Mouse (Mus musculus): Measurements from ENCODE around the gene Tmem135. TPM values are rescaled to one million over a fixed set of nuclear protein-coding genes. Genes with fewer than 3 reads are reported as not detected.
"Not testable (repeated sequence)": the region's sequence is repeated elsewhere in the genome, so short reads cannot be mapped to it uniquely, and the experiment has no call there.

Gene Tmem135
- polyA plus RNA-seq, 1 experiment from 2014 or later, result 36.4 TPM

GRCm38 (mm10) chr7:89326202-89326601 is 77.8 kb downstream of the Tmem135 start:
- Histone ChIP-seq H3K9ac (replicated peaks; ENCODE audit: low read depth, low read length) (no peak overlapping the region), H3K27me3 (ENCODE audit: control insufficient read depth, insufficient read depth, low read length) (no peaks in the 10 kb centered on the region), H3K27ac (ENCODE audit: low read depth, low read length) (no peak overlapping the region), H3K4me1 (ENCODE audit: control insufficient read depth, insufficient read depth, low read length) (no peaks in the 10 kb centered on the region), H3K9me3 (ENCODE audit: control insufficient read depth, low read length) (no peaks in the 10 kb centered on the region), H3K36me3 (ENCODE audit: control insufficient read depth, insufficient read depth, low read length) (no peaks in the 10 kb centered on the region), H3K4me2 (ENCODE audit: low read depth, low read length) (no peak overlapping the region), H3K4me3 (ENCODE audit: low read depth, low read length) (no peak overlapping the region)
- WGBS, result 92% methylated on average over 5 of the region's 5 CpGs
- ATAC-seq (ENCODE audit: low read depth), result no peak

- H3K27ac ChIP-seq (ENCODE audit: low read depth, low read length); H3K27me3 ChIP-seq (ENCODE audit: control insufficient read depth, insufficient read depth, low read length); H3K4me2 ChIP-seq (ENCODE audit: low read depth, low read length); H3K9ac ChIP-seq (replicated peaks; ENCODE audit: low read depth, low read length); H3K4me3 ChIP-seq (ENCODE audit: low read depth, low read length); ATAC-seq (ENCODE audit: low read depth); H3K4me1 ChIP-seq (ENCODE audit: control insufficient read depth, insufficient read depth, low read length); H3K9me3 ChIP-seq (ENCODE audit: control insufficient read depth, low read length); H3K36me3 ChIP-seq (ENCODE audit: control insufficient read depth, insufficient read depth, low read length): not testable (repeated sequence)
- 89% methylated on average over 4 of the region's 4 CpGs for WGBS
Measured at GRCm38 (mm10) chr7:89322741-89323140, 81.3 kb downstream of the Tmem135 start.

- H3K9me3 ChIP-seq (ENCODE audit: control insufficient read depth, low read length), result no peaks in the 10 kb centered on the region
- H3K27ac ChIP-seq (ENCODE audit: low read depth, low read length), result no peak overlapping the region
- WGBS, result 83% methylated on average over 1 of the region's 1 CpGs
- ATAC-seq (ENCODE audit: low read depth), result no peak
- no peaks in the 10 kb centered on the region for H3K36me3 ChIP-seq (ENCODE audit: control insufficient read depth, insufficient read depth, low read length)
- no peak overlapping the region for H3K4me2 ChIP-seq (ENCODE audit: low read depth, low read length)
- no peaks in the 10 kb centered on the region for H3K27me3 ChIP-seq (ENCODE audit: control insufficient read depth, insufficient read depth, low read length)
- H3K4me3 ChIP-seq (ENCODE audit: low read depth, low read length), result no peak overlapping the region
- H3K4me1 ChIP-seq (ENCODE audit: control insufficient read depth, insufficient read depth, low read length), result no peaks in the 10 kb centered on the region
- no peak overlapping the region for H3K9ac ChIP-seq (replicated peaks; ENCODE audit: low read depth, low read length)
Measured at GRCm38 (mm10) chr7:89319351-89319750, 84.7 kb downstream of the Tmem135 start.

GRCm38 (mm10) chr7:89317088-89317487 is 86.9 kb downstream of the Tmem135 start:
- 71% methylated on average over 1 of the region's 1 CpGs for WGBS
- not testable (repeated sequence) for ATAC-seq (ENCODE audit: low read depth); H3K27me3 ChIP-seq (ENCODE audit: control insufficient read depth, insufficient read depth, low read length); H3K27ac ChIP-seq (ENCODE audit: low read depth, low read length); H3K36me3 ChIP-seq (ENCODE audit: control insufficient read depth, insufficient read depth, low read length); H3K4me1 ChIP-seq (ENCODE audit: control insufficient read depth, insufficient read depth, low read length); H3K4me2 ChIP-seq (ENCODE audit: low read depth, low read length); H3K9me3 ChIP-seq (ENCODE audit: control insufficient read depth, low read length); H3K9ac ChIP-seq (replicated peaks; ENCODE audit: low read depth, low read length); H3K4me3 ChIP-seq (ENCODE audit: low read depth, low read length)

GRCm38 (mm10) chr7:89316112-89316511 is 87.9 kb downstream of the Tmem135 start:
- Histone ChIP-seq H3K36me3 (ENCODE audit: control insufficient read depth, insufficient read depth, low read length) (no peaks in the 10 kb centered on the region), H3K4me1 (ENCODE audit: control insufficient read depth, insufficient read depth, low read length) (no peaks in the 10 kb centered on the region), H3K9me3 (ENCODE audit: control insufficient read depth, low read length) (no peaks in the 10 kb centered on the region), H3K4me2 (ENCODE audit: low read depth, low read length) (no peak overlapping the region), H3K27me3 (ENCODE audit: control insufficient read depth, insufficient read depth, low read length) (no peaks in the 10 kb centered on the region), H3K27ac (ENCODE audit: low read depth, low read length) (no peak overlapping the region), H3K4me3 (ENCODE audit: low read depth, low read length) (no peak overlapping the region), H3K9ac (replicated peaks; ENCODE audit: low read depth, low read length) (no peak overlapping the region)
- no peak for ATAC-seq (ENCODE audit: low read depth)
- WGBS, result 95% methylated on average over 3 of the region's 3 CpGs

GRCm38 (mm10) chr7:89311555-89311954 is 92.5 kb downstream of the Tmem135 start:
- 93% methylated on average over 1 of the region's 1 CpGs for WGBS
- Histone ChIP-seq H3K36me3 (ENCODE audit: control insufficient read depth, insufficient read depth, low read length) (no peaks in the 10 kb centered on the region), H3K9ac (replicated peaks; ENCODE audit: low read depth, low read length) (no peak overlapping the region), H3K4me1 (ENCODE audit: control insufficient read depth, insufficient read depth, low read length) (no peaks in the 10 kb centered on the region), H3K4me2 (ENCODE audit: low read depth, low read length) (no peak overlapping the region), H3K9me3 (ENCODE audit: control insufficient read depth, low read length) (no peaks in the 10 kb centered on the region), H3K27me3 (ENCODE audit: control insufficient read depth, insufficient read depth, low read length) (no peaks in the 10 kb centered on the region), H3K4me3 (ENCODE audit: low read depth, low read length) (no peak overlapping the region), H3K27ac (ENCODE audit: low read depth, low read length) (no peak overlapping the region)
- ATAC-seq (ENCODE audit: low read depth), result no peak

GRCm38 (mm10) chr7:89308926-89309325 is 95.1 kb downstream of the Tmem135 start:
- Histone ChIP-seq H3K4me2 (ENCODE audit: low read depth, low read length) (no peak overlapping the region), H3K4me3 (ENCODE audit: low read depth, low read length) (no peak overlapping the region), H3K27ac (ENCODE audit: low read depth, low read length) (no peak overlapping the region), H3K9me3 (ENCODE audit: control insufficient read depth, low read length) (no peaks in the 10 kb centered on the region), H3K9ac (replicated peaks; ENCODE audit: low read depth, low read length) (no peak overlapping the region), H3K4me1 (ENCODE audit: control insufficient read depth, insufficient read depth, low read length) (no peaks in the 10 kb centered on the region), H3K36me3 (ENCODE audit: control insufficient read depth, insufficient read depth, low read length) (no peaks in the 10 kb centered on the region), H3K27me3 (ENCODE audit: control insufficient read depth, insufficient read depth, low read length) (no peaks in the 10 kb centered on the region)
- 73% methylated on average over 3 of the region's 3 CpGs for WGBS
- ATAC-seq (ENCODE audit: low read depth), result no peak

GRCm38 (mm10) chr7:89308238-89308637 is 95.8 kb downstream of the Tmem135 start:
- Histone ChIP-seq H3K4me3 (ENCODE audit: low read depth, low read length) (no peak overlapping the region), H3K4me2 (ENCODE audit: low read depth, low read length) (no peak overlapping the region), H3K27ac (ENCODE audit: low read depth, low read length) (no peak overlapping the region), H3K27me3 (ENCODE audit: control insufficient read depth, insufficient read depth, low read length) (no peaks in the 10 kb centered on the region), H3K9me3 (ENCODE audit: control insufficient read depth, low read length) (no peaks in the 10 kb centered on the region), H3K4me1 (ENCODE audit: control insufficient read depth, insufficient read depth, low read length) (no peaks in the 10 kb centered on the region), H3K9ac (replicated peaks; ENCODE audit: low read depth, low read length) (no peak overlapping the region), H3K36me3 (ENCODE audit: control insufficient read depth, insufficient read depth, low read length) (no peaks in the 10 kb centered on the region)
- WGBS, result 87% methylated on average over 11 of the region's 11 CpGs
- no peak for ATAC-seq (ENCODE audit: low read depth)

GRCm38 (mm10) chr7:89306831-89307230 is 97.2 kb downstream of the Tmem135 start:
- WGBS, result 86% methylated on average over 6 of the region's 6 CpGs
- no peaks in the 10 kb centered on the region for H3K4me1 ChIP-seq (ENCODE audit: control insufficient read depth, insufficient read depth, low read length)
- H3K27me3 ChIP-seq (ENCODE audit: control insufficient read depth, insufficient read depth, low read length), result no peaks in the 10 kb centered on the region
- no peaks in the 10 kb centered on the region for H3K36me3 ChIP-seq (ENCODE audit: control insufficient read depth, insufficient read depth, low read length)
- H3K4me3 ChIP-seq (ENCODE audit: low read depth, low read length), result no peak overlapping the region
- no peak overlapping the region for H3K27ac ChIP-seq (ENCODE audit: low read depth, low read length)
- H3K4me2 ChIP-seq (ENCODE audit: low read depth, low read length), result no peak overlapping the region
- no peak for ATAC-seq (ENCODE audit: low read depth)
- H3K9ac ChIP-seq (replicated peaks; ENCODE audit: low read depth, low read length), result no peak overlapping the region
- H3K9me3 ChIP-seq (ENCODE audit: control insufficient read depth, low read length), result no peaks in the 10 kb centered on the region

- Histone ChIP-seq H3K4me3 (ENCODE audit: low read depth, low read length) (no peak overlapping the region), H3K9ac (replicated peaks; ENCODE audit: low read depth, low read length) (no peak overlapping the region), H3K4me2 (ENCODE audit: low read depth, low read length) (no peak overlapping the region), H3K9me3 (ENCODE audit: control insufficient read depth, low read length) (no peaks in the 10 kb centered on the region), H3K27me3 (ENCODE audit: control insufficient read depth, insufficient read depth, low read length) (no peaks in the 10 kb centered on the region), H3K4me1 (ENCODE audit: control insufficient read depth, insufficient read depth, low read length) (no peaks in the 10 kb centered on the region), H3K36me3 (ENCODE audit: control insufficient read depth, insufficient read depth, low read length) (no peaks in the 10 kb centered on the region), H3K27ac (ENCODE audit: low read depth, low read length) (no peak overlapping the region)
- WGBS, result 97% methylated on average over 3 of the region's 3 CpGs
- ATAC-seq (ENCODE audit: low read depth), result no peak
Measured at GRCm38 (mm10) chr7:89304958-89305357, 99.1 kb downstream of the Tmem135 start.

Data from neural tube, embryonic 14.5 days (tissue).